Mouse (Mus musculus) thymus, adult 2 months (tissue): Measurements from ENCODE around the gene Wfikkn2.

Source experiments
- CTCF ChIP-seq: fragments of 200-500 bp; IDR thresholded peaks from 2 replicates; pipeline ENCODE4 v1.5.1; 2012; ENCODE audit warnings: mild to moderate bottlenecking, control low read depth, low read length, moderate library complexity, borderline replicate concordance; ENCODE audit not compliant: control insufficient read depth, poor library complexity, insufficient read depth; ENCODE audit errors: extremely low read depth
- POLR2A ChIP-seq: fragments of 200-500 bp; IDR thresholded peaks from 2 replicates; pipeline ENCODE4 v1.6.1; 2012; ENCODE audit warnings: mild to moderate bottlenecking, low read length, control low read depth, moderate library complexity; ENCODE audit not compliant: control insufficient read depth, poor library complexity, insufficient read depth; ENCODE audit errors: extremely low read depth

DNA sequence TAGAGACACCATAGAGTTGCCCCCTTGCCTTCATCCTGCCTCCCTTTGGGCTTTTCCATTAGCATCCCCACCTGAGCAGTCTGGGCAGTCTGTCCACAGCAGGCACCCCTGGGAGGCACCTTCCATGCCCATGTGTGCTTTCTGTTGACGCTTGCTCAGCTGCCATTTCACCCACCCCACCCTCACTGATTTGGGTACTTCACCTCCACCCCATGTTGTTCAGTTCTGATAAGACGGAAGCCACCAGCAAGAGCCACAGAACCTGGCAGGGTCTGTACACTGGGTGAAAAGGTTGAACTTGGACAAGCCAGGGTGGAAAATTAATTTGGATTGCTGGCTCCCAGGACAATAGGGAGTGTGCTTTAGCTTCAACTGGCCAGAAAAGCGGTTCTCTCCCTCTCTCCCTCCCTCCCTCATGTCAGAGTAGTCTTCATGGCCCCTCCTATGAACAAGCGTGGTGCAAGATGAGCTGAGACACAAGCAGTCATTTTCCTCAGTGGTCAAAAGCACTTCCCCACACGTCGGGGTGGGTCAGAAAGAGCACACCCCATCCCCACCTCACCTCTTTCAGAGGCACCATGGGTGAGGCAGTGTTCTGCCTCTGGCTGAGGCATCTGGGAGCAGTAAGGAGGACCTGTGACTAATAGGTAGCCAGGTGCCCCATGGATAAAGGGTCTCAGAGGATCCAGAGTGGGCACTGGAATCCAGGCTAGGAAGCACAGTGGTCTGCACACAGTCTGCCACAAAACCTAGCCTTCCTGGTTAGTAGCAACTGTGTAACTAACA lies 16.0 kb upstream of the Wfikkn2 start:
- TF ChIP-seq CTCF, result no peak
- TF ChIP-seq POLR2A, result no peak
